Mouse (Mus musculus) urinary bladder, postnatal 10 days (tissue): Measurements from ENCODE around the gene Slc19a2.
"Not testable (repeated sequence)": the region's sequence is repeated elsewhere in the genome, so short reads cannot be mapped to it uniquely, and the experiment has no call there.

Experiments used
- DNase-seq: peaks from one replicate; pipeline ENCODE4 v3.0.0; 2022; ENCODE audit warnings: low spot score

Gene Slc19a2

DNA sequence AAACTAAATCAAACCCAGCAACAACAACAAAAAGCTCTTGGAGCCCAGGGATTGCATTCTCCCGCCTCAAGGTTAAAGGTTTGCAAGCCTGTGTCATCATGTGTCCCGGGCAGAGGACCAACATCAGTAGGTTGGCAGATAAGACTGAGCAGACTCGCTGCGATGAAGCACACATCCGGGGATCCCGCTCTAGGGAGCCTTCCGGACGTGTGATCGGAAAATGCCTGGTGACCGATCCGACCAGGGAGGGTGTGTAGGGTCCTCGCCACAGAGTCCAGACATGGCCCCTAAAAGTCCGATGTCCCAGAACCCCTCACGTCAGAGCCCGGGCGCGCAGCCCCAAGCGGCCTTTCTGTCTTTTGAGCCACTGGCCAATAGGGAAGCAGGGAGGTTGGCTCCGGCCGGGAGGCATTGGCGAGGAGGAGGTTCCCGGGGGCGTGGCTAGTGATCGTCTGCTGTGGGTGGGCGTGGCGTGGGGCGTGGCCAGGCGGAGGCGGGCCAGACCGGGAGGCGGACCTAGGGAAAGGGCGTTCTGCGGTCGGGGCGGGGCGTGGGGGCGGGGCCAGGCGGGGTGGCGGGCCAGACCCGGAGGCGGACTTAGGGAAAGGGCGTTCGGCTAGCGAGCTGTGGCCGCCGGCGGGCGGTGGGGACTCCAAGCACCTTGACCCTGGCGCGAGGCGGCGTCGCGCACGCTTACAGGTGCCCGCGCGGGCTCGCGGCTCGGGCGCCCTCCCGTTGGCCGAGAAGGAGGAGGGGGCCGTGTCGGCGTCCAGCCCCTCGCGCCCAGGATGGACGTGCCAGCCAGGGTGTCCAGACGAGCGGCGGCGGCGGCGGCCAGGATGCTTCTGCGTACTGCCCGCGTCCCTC is at the start of gene Slc19a2:
Gene Slc19a2 (plus strand): TSS at position 582 of the 867 bp plus-strand sequence.
- peak; percentile 93 for DNase-seq

DNA sequence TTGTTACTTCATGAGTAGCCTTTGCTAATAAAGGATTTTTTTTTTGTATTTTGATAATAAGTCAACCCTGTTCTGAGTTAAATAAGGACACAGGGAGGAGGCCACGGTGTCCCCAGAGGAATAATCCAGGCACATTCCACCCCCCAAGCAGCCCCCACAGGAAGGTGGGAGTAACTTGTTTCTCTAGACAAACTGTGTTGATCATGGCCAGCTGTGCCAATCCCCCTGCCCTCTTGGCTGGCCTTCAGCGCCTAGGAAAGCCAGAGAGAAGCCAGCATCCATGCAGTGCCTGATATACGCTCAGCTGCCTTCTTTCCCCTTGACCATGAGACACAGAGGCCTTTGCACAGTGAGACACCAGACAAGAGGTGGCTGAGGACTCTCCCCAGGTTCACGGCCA is 49.3 kb upstream of the Slc19a2 start:
- no peak for DNase-seq

DNA sequence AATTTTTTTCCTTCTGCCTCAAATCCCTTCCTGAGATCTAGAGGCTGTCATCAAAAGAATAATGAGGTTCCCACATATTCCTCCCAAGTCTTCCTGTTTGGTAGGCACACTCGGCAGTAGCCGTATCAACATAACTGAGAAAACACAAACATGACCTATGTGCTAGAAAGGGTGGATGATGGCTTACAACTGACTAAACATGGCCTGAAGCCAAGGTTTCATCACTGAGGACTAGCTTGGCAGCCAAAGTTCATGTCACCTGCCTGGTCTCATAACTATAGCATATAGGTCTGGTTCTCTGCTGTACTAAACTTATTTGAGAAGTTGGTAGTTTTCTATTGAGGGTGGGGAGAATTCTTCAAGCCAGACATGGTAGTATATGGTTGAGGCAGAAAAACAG is 40.4 kb upstream of the Slc19a2 start:
- DNase-seq: no peak

- no peak for DNase-seq
These were observed 37.9 kb upstream of the Slc19a2 start for GRCm38 (mm10) chr1:164210899-164211298.

GRCm38 (mm10) chr1:164212686-164213085 is 36.2 kb upstream of the Slc19a2 start:
- no peak for DNase-seq

DNA sequence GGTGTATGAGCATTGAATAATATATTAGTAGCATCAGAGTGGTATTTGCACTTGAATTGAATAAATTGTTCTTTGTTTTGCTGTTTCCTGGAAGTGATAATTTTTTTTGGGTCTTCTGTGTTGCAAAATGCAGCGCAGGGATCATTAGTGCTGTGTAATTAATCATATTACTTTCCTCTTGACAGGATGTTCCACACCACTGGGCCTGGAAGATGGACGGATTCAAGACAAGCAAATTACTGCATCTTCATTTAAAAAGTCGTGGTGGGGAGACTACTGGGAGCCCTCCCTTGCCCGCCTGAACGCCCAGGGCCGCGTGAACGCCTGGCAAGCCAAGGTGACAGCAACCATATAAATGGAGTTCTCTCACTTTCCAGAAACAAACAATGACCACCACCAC is 34.7 kb upstream of the Slc19a2 start:
- DNase-seq: no peak

DNA sequence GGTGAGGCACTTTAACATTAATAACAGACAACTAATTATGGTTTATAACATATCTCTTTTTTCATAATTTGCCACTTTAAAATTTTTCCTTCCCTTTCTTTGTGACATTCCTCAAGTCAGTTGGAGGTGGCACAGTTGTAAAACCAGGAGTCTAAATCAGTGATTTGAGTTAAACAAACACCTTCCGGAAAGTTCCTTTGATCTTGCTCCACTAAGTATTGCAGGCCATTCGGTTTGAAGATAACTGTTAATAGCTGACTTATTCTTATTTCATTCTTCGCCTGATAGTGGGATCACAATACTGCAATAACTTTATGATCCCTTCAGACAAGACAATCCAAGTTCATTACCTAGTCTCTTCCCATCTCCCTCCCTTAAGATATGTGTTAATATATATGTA is 33.7 kb upstream of the Slc19a2 start:
- no peak for DNase-seq

DNA sequence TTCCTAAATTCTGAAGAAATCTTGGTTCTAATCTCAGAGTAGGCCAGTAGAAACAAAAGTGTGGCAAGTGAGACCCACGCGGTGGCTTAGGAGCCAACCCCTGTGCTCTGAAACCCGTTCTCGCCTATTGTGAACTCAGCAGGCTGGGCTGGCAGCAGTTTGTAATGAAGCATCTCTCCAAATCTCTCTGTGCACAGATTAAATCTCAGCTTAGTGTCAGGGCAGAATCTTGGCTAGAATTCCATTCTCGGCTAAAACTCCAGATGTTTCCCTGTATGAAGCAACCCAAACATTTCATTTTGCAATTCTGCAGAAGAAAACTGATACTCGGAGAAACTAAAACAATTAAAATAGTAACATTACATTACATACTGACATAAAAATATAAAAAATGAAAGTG is 33.3 kb upstream of the Slc19a2 start:
- no peak for DNase-seq

GRCm38 (mm10) chr1:164217791-164218685 is 30.8 kb upstream of the Slc19a2 start:
- DNase-seq: no peak

GRCm38 (mm10) chr1:164220261-164220660 is 28.6 kb upstream of the Slc19a2 start:
- DNase-seq: no peak

GRCm38 (mm10) chr1:164223089-164223488 is 25.8 kb upstream of the Slc19a2 start:
- no peak for DNase-seq

- DNase-seq: not testable (repeated sequence)
These were observed 16.8 kb upstream of the Slc19a2 start for GRCm38 (mm10) chr1:164231937-164232570.

- DNase-seq: no peak
These were observed 15.4 kb upstream of the Slc19a2 start for GRCm38 (mm10) chr1:164233447-164233846.

- no peak for DNase-seq
These were observed 13.8 kb upstream of the Slc19a2 start for GRCm38 (mm10) chr1:164235078-164235477.

GRCm38 (mm10) chr1:164236078-164236477 is 12.8 kb upstream of the Slc19a2 start:
- no peak for DNase-seq

- no peak for DNase-seq
These were observed 7.4 kb upstream of the Slc19a2 start for GRCm38 (mm10) chr1:164241494-164241893.

DNA sequence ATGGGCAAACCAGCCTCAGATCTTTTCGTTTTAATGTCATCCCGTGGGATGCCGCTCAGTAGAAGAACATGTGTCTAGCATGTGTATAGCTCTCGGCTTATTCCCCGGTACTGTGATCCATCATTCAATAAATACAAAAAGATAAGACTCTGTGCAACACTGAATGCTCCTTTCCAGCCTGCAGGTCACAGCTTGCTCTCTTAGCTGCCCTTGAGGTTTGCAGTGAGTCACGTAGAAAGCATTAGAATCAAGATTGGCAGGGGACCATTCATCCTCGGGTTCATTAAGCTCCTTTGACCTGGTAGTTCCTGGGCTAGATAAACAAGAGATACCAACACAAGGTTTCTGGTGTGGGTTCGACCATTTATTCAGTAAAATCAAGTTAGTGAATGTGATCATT is 6.0 kb upstream of the Slc19a2 start:
- DNase-seq: no peak

DNA sequence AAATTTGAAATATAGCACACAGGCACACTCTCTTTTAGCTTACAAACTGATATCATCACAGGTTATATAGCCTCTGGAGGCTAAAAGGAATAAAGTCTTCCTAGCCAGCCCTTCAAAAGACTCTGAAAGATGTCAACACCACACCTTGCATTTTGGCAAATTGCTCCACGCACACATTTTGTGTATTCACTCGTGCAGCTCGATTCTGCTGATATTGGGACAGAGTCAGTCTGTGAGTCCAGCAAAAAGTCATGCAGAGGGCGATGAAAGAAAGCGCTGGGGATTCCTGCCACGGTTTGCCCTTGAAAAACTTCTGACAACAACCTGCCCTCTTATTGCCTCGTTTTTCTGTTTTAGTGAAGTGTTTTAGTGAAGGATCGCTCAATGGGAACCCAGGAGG is 1.4 kb upstream of the Slc19a2 start:
- no peak for DNase-seq

DNA sequence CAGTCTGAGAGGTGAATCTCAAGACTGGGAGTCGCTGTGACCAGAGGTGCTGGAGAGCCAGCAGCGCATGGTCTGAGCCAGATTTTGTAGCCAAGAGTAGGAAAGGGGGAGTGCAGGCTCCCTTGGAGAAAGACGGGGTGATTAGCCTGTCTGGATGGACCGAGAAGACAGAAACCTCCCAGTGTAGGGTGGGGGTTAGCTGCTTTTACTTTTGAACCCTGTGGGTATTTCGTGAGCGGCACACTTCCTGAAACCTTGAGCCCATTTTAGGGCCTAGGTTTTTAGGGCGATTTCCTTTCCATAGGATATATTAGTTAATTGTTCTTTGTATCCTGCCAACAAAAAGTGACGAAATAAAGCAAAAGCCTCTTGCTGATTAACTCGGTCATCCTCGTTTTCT is 875 bp upstream of the Slc19a2 start:
- no peak for DNase-seq

- DNase-seq: no peak
These were observed 476 bp downstream of the Slc19a2 start for GRCm38 (mm10) chr1:164249332-164249711.

DNA sequence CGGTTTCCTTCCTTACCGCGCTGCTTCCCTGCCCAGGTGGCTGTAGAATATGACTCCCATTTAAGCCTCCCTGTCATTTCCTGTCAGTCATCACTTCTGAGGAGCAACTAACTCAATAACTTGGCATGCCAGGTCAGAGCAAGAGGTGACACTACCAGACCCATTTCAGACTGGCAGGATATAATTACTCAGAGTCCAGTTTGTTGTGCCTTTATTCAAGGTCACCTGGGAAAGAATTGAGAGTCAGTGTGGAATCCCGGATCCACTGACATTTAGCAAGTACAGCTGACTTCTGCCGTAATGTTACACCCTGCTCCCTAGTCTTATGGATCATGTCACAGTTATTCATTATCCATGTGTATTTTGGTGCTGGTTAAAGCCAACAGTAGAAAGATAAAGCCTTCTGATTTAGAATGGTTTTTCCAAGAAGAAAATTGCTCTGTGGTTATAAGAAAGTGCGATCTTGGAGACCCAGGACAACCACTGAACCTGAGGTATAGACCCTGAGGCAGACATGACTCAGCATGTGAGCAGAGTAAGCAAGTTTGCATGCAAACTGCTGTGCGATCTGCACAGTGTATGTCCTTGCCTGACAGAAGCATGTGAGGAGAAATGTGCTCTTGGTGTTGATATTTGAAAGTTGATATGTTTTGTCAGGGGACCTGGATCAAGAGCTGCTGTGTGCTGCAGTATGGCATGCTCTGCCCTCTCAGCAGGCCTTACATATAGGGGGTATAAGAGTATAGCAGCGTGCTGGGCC is 1.7 kb downstream of the Slc19a2 start:
- no peak for DNase-seq

- DNase-seq: no peak
These were observed 2.6 kb downstream of the Slc19a2 start for GRCm38 (mm10) chr1:164251438-164251837.
